Mouse (Mus musculus) CH12.LX (cell line): Measurements from ENCODE around the gene Wnt9b. TPM values are rescaled to one million over a fixed set of nuclear protein-coding genes. Genes with fewer than 3 reads are reported as not detected.

Experiments
- DNase-seq: peaks from one replicate; pipeline ENCODE4 v3.0.0-alpha.2; 2013; ENCODE audit errors: extremely low read depth
- H3K27ac ChIP-seq: 2 replicates; pipeline ENCODE4 v1.5.1; 2012; ENCODE audit warnings: low read depth, mild to moderate bottlenecking, control low read depth, moderate library complexity; ENCODE audit not compliant: insufficient read depth
- H3K27me3 ChIP-seq: replicated peaks from 2 replicates; pipeline ENCODE3; 2012; ENCODE audit warnings: inconsistent platforms
- H3K36me3 ChIP-seq, 2 experiments: replicated peaks in 1 of 2; 2 replicates each; pipeline versions ENCODE3 to v1.6.1; 2012; ENCODE audit warnings: inconsistent platforms in 1 of 2, low read length in 1 of 2, mild to moderate bottlenecking in 1 of 2, mixed read lengths in 1 of 2, moderate library complexity in 1 of 2; ENCODE audit not compliant: control insufficient read depth in 1 of 2, insufficient read depth in 1 of 2
- H3K4me1 ChIP-seq, 2 experiments: 2 replicates each; pipeline ENCODE4 v1.6.1; 2012; ENCODE audit warnings: inconsistent platforms in 1 of 2, moderate library complexity in 1 of 2; ENCODE audit not compliant: insufficient read depth in 2 of 2, control insufficient read depth in 1 of 2
- H3K4me2 ChIP-seq: 2 replicates; pipeline ENCODE4 v1.6.1; 2012; ENCODE audit warnings: low read depth, mild to moderate bottlenecking, control low read depth; ENCODE audit not compliant: poor library complexity, insufficient read depth, severe bottlenecking
- H3K4me3 ChIP-seq, 3 experiments: fragments of 150-350 bp in 1 of 3; sonication (generic) in 1 of 3; replicated peaks in 1 of 3; 2 replicates each; pipeline versions ENCODE3 to v1.5.1; 2011 to 2012; ENCODE audit warnings: low read depth in 2 of 3, low read length in 2 of 3, mild to moderate bottlenecking in 2 of 3, moderate library complexity in 2 of 3, control low read depth in 1 of 3, improper control_type of control experiment in 1 of 3, inconsistent platforms in 1 of 3, mixed read lengths in 1 of 3; ENCODE audit not compliant: poor library complexity in 1 of 3
- H3K79me2 ChIP-seq: replicated peaks from 2 replicates; pipeline ENCODE4 v1.6.1; 2012; ENCODE audit warnings: mild to moderate bottlenecking, moderate library complexity; ENCODE audit not compliant: control insufficient read depth, poor library complexity, insufficient read depth, severe bottlenecking; ENCODE audit errors: extremely low read depth
- H3K9ac ChIP-seq: 2 replicates; pipeline ENCODE4 v1.6.1; 2012; ENCODE audit warnings: low read depth, mild to moderate bottlenecking, control low read depth, moderate library complexity; ENCODE audit not compliant: insufficient read depth
- H3K9me3 ChIP-seq: replicated peaks from 2 replicates; pipeline ENCODE3; 2012; ENCODE audit warnings: low read length, inconsistent platforms, mixed read lengths
- CHD2 ChIP-seq: IDR thresholded peaks from 2 replicates; pipeline ENCODE4 v1.6.1; 2011; ENCODE audit warnings: low read length, improper control_type of control experiment
- CTCF ChIP-seq, 2 experiments: IDR thresholded peaks in 1 of 2; conservative IDR thresholded peaks in 1 of 2; 2 replicates each; pipeline ENCODE4 v1.5.1; 2011 to 2012; ENCODE audit warnings: low read depth in 2 of 2, low read length in 2 of 2, improper control_type of control experiment in 1 of 2, inconsistent platforms in 1 of 2, mild to moderate bottlenecking in 1 of 2, moderate library complexity in 1 of 2
- EP300 ChIP-seq: IDR thresholded peaks from 2 replicates; pipeline ENCODE4 v1.6.1; 2011; ENCODE audit warnings: low read length, improper control_type of control experiment
- ETS1 ChIP-seq: conservative IDR thresholded peaks from 2 replicates; pipeline ENCODE4 v1.6.1; 2012; ENCODE audit warnings: low read depth, mild to moderate bottlenecking, inconsistent platforms, low read length, improper control_type of control experiment, moderate library complexity
- JUN ChIP-seq: IDR thresholded peaks from 2 replicates; pipeline ENCODE4 v1.6.1; 2011; ENCODE audit warnings: low read depth, mild to moderate bottlenecking, low read length, improper control_type of control experiment, moderate library complexity; ENCODE audit not compliant: insufficient read depth
- JUND ChIP-seq: conservative IDR thresholded peaks from 2 replicates; pipeline ENCODE4 v1.6.1; 2011; ENCODE audit warnings: low read depth, low read length, improper control_type of control experiment
- KAT2A ChIP-seq: IDR thresholded peaks from 2 replicates; pipeline ENCODE4 v1.6.1; 2012; ENCODE audit warnings: low read length, improper control_type of control experiment, inconsistent platforms; ENCODE audit not compliant: insufficient replicate concordance
- MAFK ChIP-seq: IDR thresholded peaks from 2 replicates; pipeline ENCODE4 v1.6.1; 2011; ENCODE audit warnings: low read length, improper control_type of control experiment; ENCODE audit not compliant: insufficient replicate concordance
- MAX ChIP-seq: IDR thresholded peaks from 2 replicates; pipeline ENCODE4 v1.6.1; 2011; ENCODE audit warnings: low read length, improper control_type of control experiment
- MEF2A ChIP-seq: IDR thresholded peaks from 2 replicates; pipeline ENCODE4 v1.6.1; 2014; ENCODE audit warnings: low read depth, mild to moderate bottlenecking, inconsistent platforms, low read length, improper control_type of control experiment, borderline replicate concordance
- MXI1 ChIP-seq: IDR thresholded peaks from 2 replicates; pipeline ENCODE4 v1.6.1; 2011; ENCODE audit warnings: mild to moderate bottlenecking, low read depth, low read length, improper control_type of control experiment
- NELFE ChIP-seq: IDR thresholded peaks from 2 replicates; pipeline ENCODE4 v1.6.1; 2011; ENCODE audit warnings: low read depth, low read length, improper control_type of control experiment
- NRF1 ChIP-seq: IDR thresholded peaks from 2 replicates; pipeline ENCODE4 v1.6.1; 2014; ENCODE audit warnings: low read depth, mild to moderate bottlenecking, inconsistent platforms, low read length, improper control_type of control experiment, moderate library complexity
- PAX5 ChIP-seq: IDR thresholded peaks from 2 replicates; pipeline ENCODE4 v1.6.1; 2012; ENCODE audit warnings: low read length, inconsistent platforms, mixed read lengths
- POLR2A ChIP-seq: IDR thresholded peaks from 2 replicates; pipeline ENCODE4 v1.6.1; 2011; ENCODE audit warnings: low read depth, mild to moderate bottlenecking, improper control_type of control experiment, low read length
- POLR2AphosphoS2 ChIP-seq: IDR thresholded peaks from 2 replicates; pipeline ENCODE4 v1.6.1; 2011; ENCODE audit warnings: low read depth, low read length, improper control_type of control experiment
- RAD21 ChIP-seq: IDR thresholded peaks from 2 replicates; pipeline ENCODE4 v1.6.1; 2011; ENCODE audit warnings: low read depth, mild to moderate bottlenecking, low read length, improper control_type of control experiment, moderate library complexity
- RCOR1 ChIP-seq: conservative IDR thresholded peaks from 2 replicates; pipeline ENCODE4 v1.6.1; 2012; ENCODE audit warnings: low read depth, mild to moderate bottlenecking, inconsistent platforms, low read length, improper control_type of control experiment
- SIN3A ChIP-seq: IDR thresholded peaks from 2 replicates; pipeline ENCODE4 v1.6.1; 2012; ENCODE audit warnings: low read length, improper control_type of control experiment, inconsistent platforms
- SMC3 ChIP-seq: IDR thresholded peaks from 2 replicates; pipeline ENCODE4 v1.6.1; 2011; ENCODE audit warnings: low read depth, low read length, improper control_type of control experiment
- TBP ChIP-seq: conservative IDR thresholded peaks from 2 replicates; pipeline ENCODE4 v1.6.1; 2011; ENCODE audit warnings: low read depth, low read length, improper control_type of control experiment
- TCF12 ChIP-seq: IDR thresholded peaks from 2 replicates; pipeline ENCODE4 v1.6.1; 2014; ENCODE audit warnings: low read depth, mild to moderate bottlenecking, inconsistent platforms, low read length, improper control_type of control experiment
- UBTF ChIP-seq: IDR thresholded peaks from 2 replicates; pipeline ENCODE4 v1.6.1; 2012; ENCODE audit warnings: low read depth, mild to moderate bottlenecking, inconsistent platforms, low read length, improper control_type of control experiment, moderate library complexity
- USF2 ChIP-seq: conservative IDR thresholded peaks from 2 replicates; pipeline ENCODE4 v1.6.1; 2011; ENCODE audit warnings: low read depth, low read length, improper control_type of control experiment
- ZC3H11A ChIP-seq: IDR thresholded peaks from 2 replicates; pipeline ENCODE4 v1.6.1; 2012; ENCODE audit warnings: low read depth, mild to moderate bottlenecking, inconsistent platforms, low read length, improper control_type of control experiment
- ZKSCAN1 ChIP-seq: IDR thresholded peaks from 2 replicates; pipeline ENCODE4 v1.6.1; 2012; ENCODE audit warnings: low read depth, inconsistent platforms, low read length, improper control_type of control experiment, borderline replicate concordance
- dilution Hi-C: fragments of 300-500 bp; cut with MboI; formaldehyde crosslinking; loops from 2 replicates; pipeline ENCODE4 v1.14.3; 2020; ENCODE audit warnings: low sequenced_read_pairs; ENCODE audit not compliant: extremely low pct_unique_long_range_greater_than_20kb, extremely low pct_ligation_motif_present
- in situ Hi-C: fragments of 300-500 bp; cut with MboI; formaldehyde crosslinking; loops from 3 replicates; pipeline ENCODE4 v1.14.3; 2019; ENCODE audit warnings: low sequenced_read_pairs, low pct_ligation_motif_present, low pct_unique_long_range_greater_than_20kb, mixed read lengths
- polyA plus RNA-seq: library from polyadenylated mRNA; unstranded; fragments of >175 nt; gene quantifications from 2 replicates; pipeline ENCODE4 v1.2.1, GENCODE M21; 2012; ENCODE audit warnings: low read depth; ENCODE audit not compliant: insufficient read length
- total RNA-seq, 2 experiments: library from RNA; depleted of rRNA; stranded (reverse); fragments of 300-350 nt in 1 of 2; fragments of >200 nt in 1 of 2; gene quantifications; 2 replicates each; pipeline ENCODE4 v1.2.3; 2012 to 2014

Wnt9b gene
- total and polyA plus RNA-seq, 3 experiments, result not detected

DNA sequence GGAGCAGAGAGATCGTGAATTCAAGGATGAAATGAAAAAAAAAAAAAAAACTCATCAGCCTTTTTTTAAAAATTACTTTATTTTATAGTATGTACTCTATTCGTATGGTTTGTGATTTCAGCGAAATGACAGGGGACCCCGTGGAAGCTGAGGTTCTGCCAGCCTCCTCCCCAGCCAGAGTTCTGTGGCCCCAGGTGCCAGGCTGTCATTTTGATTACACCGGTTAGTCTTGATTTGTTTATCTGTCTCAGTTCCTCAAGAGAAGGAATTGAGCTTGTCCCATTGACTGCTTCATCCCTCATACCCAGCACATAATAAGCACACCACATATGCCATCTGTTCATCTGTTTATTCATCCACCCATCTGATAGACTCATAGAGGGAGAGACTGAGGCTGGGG, 30.2 kb downstream of the Wnt9b start:
- no peaks in the 10 kb centered on the region for H3K79me2 ChIP-seq
- no peak for TF ChIP-seq ZC3H11A
- TF ChIP-seq, all 38 proteins: peak for 0
- dilution Hi-C loops, result no loop called here
- no peak for DNase-seq
- H3K9me3 ChIP-seq, result no peaks in the 10 kb centered on the region
- peaks cover 6% of the 10 kb centered on the region in 2 experiments; a peak in 3 of 4 replicates for H3K4me1 ChIP-seq
- in situ Hi-C loops, result no loop called here
- H3K36me3 ChIP-seq, result no peaks in the 10 kb centered on the region
- no peak overlapping the region for H3K9ac ChIP-seq
- H3K27ac ChIP-seq, result no peak overlapping the region
- peaks cover 85% of the 10 kb centered on the region for H3K27me3 ChIP-seq
- H3K4me2 ChIP-seq, result no peak overlapping the region
- no peak overlapping the region for H3K4me3 ChIP-seq

- no peak overlapping the region for H3K27ac ChIP-seq
- TF ChIP-seq CTCF (conservative IDR thresholded peaks at IDR 0.05 in 1 of 2, IDR thresholded peaks at IDR 0.05 in 1 of 2; ENCODE audit: low read depth in 2 of 2, low read length in 2 of 2), result no peak
- TF ChIP-seq TBP, result no peak
- no peak for TF ChIP-seq RAD21
- TF ChIP-seq NRF1, result no peak
- no peak for TF ChIP-seq KAT2A
- TF ChIP-seq POLR2AphosphoS2, result no peak
- no peak for TF ChIP-seq MEF2A
- TF ChIP-seq MXI1, result no peak
- TF ChIP-seq, all 38 proteins: peak for 0
- in situ Hi-C loops, result no loop called here
- Histone ChIP-seq H3K27me3 (peaks cover 79% of the 10 kb centered on the region), H3K4me2 (peak overlapping the region; percentile 22), H3K4me3 (no peak overlapping the region), H3K9me3 (peaks cover 3% of the 10 kb centered on the region), H3K79me2 (no peaks in the 10 kb centered on the region), H3K9ac (no peak overlapping the region), H3K36me3 (no peaks in the 10 kb centered on the region), H3K4me1 (peaks cover 4 to 6% of the 10 kb centered on the region in 2 experiments; a peak in 3 of 4 replicates)
- dilution Hi-C loops, result no loop called here
- DNase-seq, result no peak
These were observed 32.6 kb downstream of the Wnt9b start for GRCm38 (mm10) chr11:103716971-103717370.

GRCm38 (mm10) chr11:103714074-103714473, 35.5 kb downstream of the Wnt9b start:
- no peaks in the 10 kb centered on the region for H3K79me2 ChIP-seq
- no peak for DNase-seq
- H3K27me3 ChIP-seq, result peaks cover 78% of the 10 kb centered on the region
- peaks cover 4 to 6% of the 10 kb centered on the region in 2 experiments; a peak in 3 of 4 replicates for H3K4me1 ChIP-seq
- no peak overlapping the region for H3K9ac ChIP-seq
- dilution Hi-C loops, result no loop called here
- H3K36me3 ChIP-seq, result no peaks in the 10 kb centered on the region
- no peak for TF ChIP-seq EP300
- TF ChIP-seq NRF1, result no peak
- TF ChIP-seq UBTF, result no peak
- no peak for TF ChIP-seq RCOR1
- no peak for TF ChIP-seq JUN
- TF ChIP-seq RAD21, result no peak
- no peak for TF ChIP-seq ZKSCAN1
- no peak for TF ChIP-seq TCF12
- TF ChIP-seq MAFK, result no peak
- no peak for TF ChIP-seq MAX
- no peak for TF ChIP-seq POLR2A
- no peak for TF ChIP-seq PAX5
- TF ChIP-seq SMC3, result no peak
- no peak for TF ChIP-seq JUND
- TF ChIP-seq CHD2, result no peak
- no peak for TF ChIP-seq SIN3A
- TF ChIP-seq NELFE, result no peak
- no peak for TF ChIP-seq USF2
- TF ChIP-seq ETS1, result no peak
- TF ChIP-seq, all 38 proteins: peak for 0
- Histone ChIP-seq H3K4me3 (no peak overlapping the region), H3K27ac (no peak overlapping the region), H3K4me2 (no peak overlapping the region), H3K9me3 (peaks cover 3% of the 10 kb centered on the region)
- in situ Hi-C loops, result loop anchor here (5.0 kb wide), 1 partner anchor 33 kb away; the partner anchor contains the start of gene Wnt9b
